30 mouse cellular contexts compared by ENCODE assay signal in the genomic region with DNA sequence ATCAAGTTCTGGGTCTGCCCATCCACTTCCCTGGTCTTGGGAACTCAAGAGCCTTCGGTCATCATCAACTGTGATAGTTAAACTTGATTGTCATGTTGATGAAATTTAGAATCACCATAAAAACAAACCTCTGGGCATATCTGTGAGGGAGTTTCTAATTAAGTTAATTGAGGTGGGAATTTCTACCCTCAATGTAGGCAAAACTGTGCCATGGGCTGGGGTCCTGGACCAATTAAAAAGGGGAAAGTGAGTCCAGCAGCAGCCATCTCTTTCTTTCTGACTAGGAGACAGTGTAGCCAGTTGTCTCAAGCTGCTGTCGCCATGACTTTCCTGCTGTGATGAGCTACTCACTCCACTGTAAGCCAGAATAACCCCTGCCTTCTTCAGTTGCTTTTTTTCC.
"Had no signal": no experiment of that assay in that cellular context is flagged by ENCODE, and none has a peak within 500 bp of the region (broad histone marks: within the 10 kb centered on the region; RNA-seq: fewer than 3 reads in every experiment).

No protein-coding gene starts in this region.

- H3K4me2 ChIP-seq: limb, embryonic 12.5 days; limb, embryonic 13.5 days; limb, embryonic 15.5 days; liver, embryonic 11.5 days; liver, embryonic 12.5 days; liver, embryonic 13.5 days; liver, embryonic 15.5 days; lung, embryonic 14.5 days; lung, embryonic 15.5 days; midbrain, embryonic 12.5 days; midbrain, embryonic 13.5 days; midbrain, embryonic 15.5 days; neural tube, embryonic 12.5 days had no signal

- H3K4me3 ChIP-seq: limb, embryonic 10.5 days; limb, embryonic 12.5 days; limb, embryonic 13.5 days; limb, embryonic 15.5 days; liver, embryonic 12.5 days; liver, embryonic 13.5 days; liver, embryonic 15.5 days; lung, embryonic 15.5 days; megakaryocyte, embryonic 14.5 days; midbrain, embryonic 10.5 days; midbrain, embryonic 12.5 days; midbrain, embryonic 13.5 days; midbrain, embryonic 15.5 days; myocyte; neural tube, embryonic 12.5 days had no signal

- H3K4me1 ChIP-seq: limb, embryonic 10.5 days; limb, embryonic 15.5 days; liver, embryonic 12.5 days; liver, embryonic 13.5 days; liver, embryonic 15.5 days; lung, embryonic 15.5 days; midbrain, embryonic 10.5 days had no signal

- H3K36me3 ChIP-seq: limb, embryonic 10.5 days; limb, embryonic 12.5 days; limb, embryonic 13.5 days; limb, embryonic 15.5 days; liver, embryonic 12.5 days; liver, embryonic 13.5 days; liver, embryonic 15.5 days; lung, embryonic 15.5 days; midbrain, embryonic 10.5 days; midbrain, embryonic 12.5 days; midbrain, embryonic 13.5 days; midbrain, embryonic 15.5 days; neural tube, embryonic 12.5 days had no signal

- DNase-seq: left cerebral cortex, postnatal 4 days; liver; liver, embryonic 13.5 days; liver, postnatal 0 days; lung, adult 18-20 months; lung, adult 2 months; lung, embryonic 14.5 days; lung, postnatal 10 days; lung, postnatal 14 days; lung, postnatal 36 days; lung, postnatal 4 days; midbrain, embryonic 14.5 days had no signal

- H3K27ac ChIP-seq: limb, embryonic 10.5 days; limb, embryonic 12.5 days; limb, embryonic 13.5 days; limb, embryonic 15.5 days; liver, embryonic 12.5 days; liver, embryonic 13.5 days; liver, embryonic 14.5 days; liver, embryonic 15.5 days; lung, embryonic 15.5 days; macrophage; midbrain, embryonic 10.5 days; midbrain, embryonic 12.5 days; midbrain, embryonic 13.5 days; midbrain, embryonic 15.5 days; neural tube, embryonic 12.5 days had no signal

- H3K27me3 ChIP-seq: limb, embryonic 12.5 days; limb, embryonic 13.5 days; limb, embryonic 15.5 days; liver, embryonic 12.5 days; liver, embryonic 13.5 days; liver, embryonic 15.5 days; lung, embryonic 15.5 days; midbrain, embryonic 12.5 days; midbrain, embryonic 13.5 days; midbrain, embryonic 15.5 days; neural tube, embryonic 12.5 days had no signal

- H3K9me3 ChIP-seq: limb, embryonic 10.5 days; limb, embryonic 12.5 days; limb, embryonic 13.5 days; limb, embryonic 15.5 days; liver, embryonic 12.5 days; liver, embryonic 13.5 days; liver, embryonic 15.5 days; lung, embryonic 15.5 days; midbrain, embryonic 10.5 days; midbrain, embryonic 12.5 days; midbrain, embryonic 13.5 days; midbrain, embryonic 15.5 days; neural tube, embryonic 12.5 days had no signal

- H3K9ac ChIP-seq: limb, embryonic 12.5 days; limb, embryonic 13.5 days; limb, embryonic 15.5 days; liver, embryonic 12.5 days; liver, embryonic 13.5 days; liver, embryonic 14.5 days; liver, embryonic 15.5 days; liver, postnatal 0 days; lung, embryonic 14.5 days; lung, embryonic 15.5 days; midbrain, embryonic 12.5 days; midbrain, embryonic 13.5 days; midbrain, embryonic 15.5 days; neural tube, embryonic 12.5 days had no signal

- ATAC-seq: liver, embryonic 12.5 days; liver, postnatal 0 days; lung, postnatal 0 days; midbrain, embryonic 13.5 days; midbrain, embryonic 15.5 days had no signal
